Mouse (Mus musculus): ENCODE results near the gene Gm16503. TPM values are rescaled to one million over a fixed set of nuclear protein-coding genes. Genes with fewer than 3 reads are reported as not detected.

Gm16503 gene
- total RNA-seq (2023), result 0.17 to 0.52 TPM (median 0.33 TPM) in 3 of 4 replicates, not detected in the other

DNA sequence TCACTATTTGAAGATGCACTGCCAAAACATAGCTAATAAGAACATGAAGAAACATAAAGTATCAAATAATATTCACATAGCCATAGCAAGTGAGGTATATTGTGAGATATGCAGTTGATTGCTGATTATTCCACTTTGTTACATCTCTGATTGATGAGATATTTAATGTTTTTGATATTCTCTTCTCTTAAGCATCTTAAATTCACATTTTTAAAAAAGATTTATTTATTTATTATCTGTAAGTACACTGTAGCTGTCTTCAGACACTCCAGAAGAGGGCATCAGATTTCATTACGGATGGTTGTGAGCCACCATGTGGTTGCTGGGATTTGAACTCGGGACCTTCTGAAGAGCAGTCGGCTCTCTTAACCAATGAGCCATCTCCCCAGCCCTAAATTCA lies at the start of gene Gm16503:
Gene Gm16503, plus strand, starts transcription at position 301 of the 400 bp plus-strand sequence.

DNA sequence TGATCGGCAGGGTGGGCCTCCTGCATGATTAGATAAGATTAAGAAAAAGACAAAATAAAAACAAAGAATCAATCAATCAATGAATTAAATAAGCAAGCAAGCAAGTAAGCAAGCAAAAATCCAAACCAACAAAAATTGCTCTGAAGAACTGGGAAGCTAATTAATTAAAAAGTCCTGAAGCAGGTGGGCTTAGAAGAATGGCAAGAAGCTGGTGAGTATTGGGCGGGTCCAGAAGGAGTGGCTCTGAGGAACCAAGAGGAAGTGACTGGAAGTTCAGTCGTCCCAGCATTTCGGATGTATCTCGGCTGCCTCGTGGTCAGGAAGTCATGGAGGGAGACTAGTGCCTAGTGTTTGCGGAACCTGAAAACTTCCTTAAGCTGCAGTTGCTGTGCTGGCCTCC lies 47.9 kb upstream of the Gm16503 start, which contains the start of gene Zfp982:
Gene Zfp982, plus strand, starts transcription at position 301 of the 400 bp plus-strand sequence.

DNA sequence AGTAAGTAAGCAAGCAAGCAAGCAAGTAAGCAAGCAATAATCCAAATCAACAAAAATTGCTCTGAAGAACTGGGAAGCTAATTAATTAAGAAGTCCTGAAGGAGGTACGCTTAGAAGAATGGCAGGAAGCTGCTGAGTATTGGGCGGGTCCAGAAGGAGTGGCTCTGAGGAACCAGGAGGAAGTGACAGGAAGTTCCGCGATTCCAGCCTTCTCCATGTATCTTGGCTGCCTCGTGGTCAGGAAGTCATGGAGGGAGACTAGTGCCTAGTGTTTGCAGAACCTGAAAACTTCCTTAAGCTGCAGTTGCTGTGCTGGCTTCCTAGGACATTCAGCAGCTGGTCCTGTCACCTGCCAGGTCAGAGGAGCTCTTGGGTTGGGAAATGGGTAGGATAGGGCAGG lies 13.1 kb downstream of the Gm16503 start, which contains the start of gene Zfp985:
Gene Zfp985, plus strand, starts transcription at position 207 of the 400 bp plus-strand sequence.

Other genes starting within 250 kb of the Gm16503 start
- gene Zfp988, start 234.5 kb upstream of the Gm16503 start, total RNA-seq (2023), result 0.26 to 0.53 TPM (median 0.51 TPM) in 3 of 4 replicates, not detected in the other
- gene Zfp978, start 178.9 kb upstream of the Gm16503 start, total RNA-seq (2023), result 0.66 to 0.86 TPM (median 0.73 TPM) in 4 replicates
- gene Zfp982, start 47.8 kb upstream of the Gm16503 start, total RNA-seq (2023), result 0.60 to 0.63 TPM in 2 of 4 replicates, not detected in the others
- 0.29 to 0.66 TPM (median 0.42 TPM) in 4 replicates for gene Zfp985, start 13.1 kb downstream of the Gm16503 start, total RNA-seq (2023)
- gene Zfp979, start 102.3 kb downstream of the Gm16503 start, total RNA-seq (2023), result 0.53 to 0.66 TPM in 2 of 4 replicates, not detected in the others
- 0.61 to 1.2 TPM (median 0.76 TPM) in 4 replicates for gene Zfp534, start 162.3 kb downstream of the Gm16503 start, total RNA-seq (2023)

Data from B cell, adult 62 days (primary cell).